Mouse (Mus musculus): ENCODE data around the gene Zfp42.
"Not testable (repeated sequence)": the region's sequence is repeated elsewhere in the genome, so short reads cannot be mapped to it uniquely, and the experiment has no call there.

Gene Zfp42

GRCm38 (mm10) chr8:43306896-43307295 lies at the start of gene Zfp42:
Gene Zfp42 (minus strand): TSS chr8:43306980.
- no peak for DNase-seq

DNA sequence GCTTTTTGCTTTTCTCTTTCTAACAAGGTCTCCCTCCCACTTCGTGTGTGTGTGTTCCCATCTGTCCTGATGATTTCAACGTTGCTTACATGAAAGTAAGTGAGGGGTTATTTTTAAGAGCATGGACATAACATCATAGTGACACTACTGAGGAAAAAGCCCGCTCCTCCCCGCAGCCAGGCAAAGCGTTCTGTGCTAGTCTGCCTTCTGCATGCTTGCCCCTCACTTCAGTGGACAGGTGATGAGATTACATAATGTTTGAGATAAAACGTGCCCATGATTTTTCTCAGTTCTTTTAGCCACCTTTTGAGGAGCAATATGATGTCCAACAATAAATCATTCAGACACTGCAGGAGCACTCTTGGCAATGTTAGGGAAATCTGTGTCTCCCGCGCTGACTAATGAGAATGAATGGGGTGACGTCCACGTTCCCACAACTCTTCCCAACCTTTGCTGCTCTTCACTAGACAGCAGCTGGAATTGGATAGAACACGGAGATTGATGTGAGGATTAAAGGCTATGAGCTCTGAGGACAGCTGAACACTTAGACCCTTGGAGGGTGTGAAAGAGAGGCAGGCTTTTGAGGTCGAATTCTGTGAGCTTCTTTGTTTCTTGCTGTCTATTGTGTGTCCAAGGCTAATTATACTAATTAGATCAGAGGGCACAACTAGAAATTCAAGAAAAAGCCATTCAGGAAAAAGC lies 49.4 kb upstream of the Zfp42 start:
- DNase-seq, result no peak

GRCm38 (mm10) chr8:43352241-43352640 lies 45.5 kb upstream of the Zfp42 start:
- DNase-seq, result not testable (repeated sequence)

GRCm38 (mm10) chr8:43338555-43338954 lies 31.8 kb upstream of the Zfp42 start:
- DNase-seq, result no peak

- DNase-seq, result no peak
Observed at GRCm38 (mm10) chr8:43333465-43333864, 26.7 kb upstream of the Zfp42 start.

DNA sequence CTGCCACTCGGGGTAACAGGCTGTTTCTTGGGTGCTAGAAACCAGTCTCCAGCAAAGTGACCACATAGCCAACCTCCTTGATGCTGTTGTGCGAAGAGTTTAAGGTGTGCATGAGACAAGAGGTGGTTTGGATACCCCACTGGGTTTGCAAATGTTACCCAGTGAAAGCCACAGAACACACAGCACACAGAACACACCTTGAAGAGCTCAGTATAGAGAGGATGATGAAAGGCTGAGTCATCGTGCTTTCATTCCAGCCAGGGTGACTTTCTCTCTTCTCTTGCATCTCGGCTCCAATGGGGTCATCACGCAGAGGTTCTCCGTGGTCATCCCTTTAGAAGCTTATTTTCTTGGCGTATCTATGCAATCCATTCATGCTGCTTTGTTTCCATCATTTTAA lies 24.9 kb upstream of the Zfp42 start:
- no peak for DNase-seq

GRCm38 (mm10) chr8:43329913-43330705 lies 23.3 kb upstream of the Zfp42 start:
- DNase-seq, result no peak

DNA sequence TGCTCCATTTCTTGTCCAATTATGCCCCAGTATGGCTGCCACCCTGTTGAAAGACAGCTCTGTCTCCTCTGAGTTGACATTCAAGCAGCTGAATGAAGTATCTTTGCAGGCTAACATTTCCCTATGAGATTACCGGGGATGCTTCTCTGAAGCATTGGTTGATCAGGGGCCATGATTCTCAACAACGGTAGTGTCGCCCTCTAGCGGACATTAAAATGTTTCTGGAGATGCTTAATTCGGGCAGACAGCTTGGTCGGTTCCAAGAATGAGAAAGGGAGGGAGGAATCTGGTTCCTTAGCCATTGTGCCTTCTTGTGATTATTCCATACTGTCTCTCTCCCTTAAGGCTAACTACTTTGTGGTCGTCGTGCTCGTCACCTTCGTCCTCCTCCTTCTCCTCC lies 21.9 kb upstream of the Zfp42 start:
- no peak for DNase-seq

DNA sequence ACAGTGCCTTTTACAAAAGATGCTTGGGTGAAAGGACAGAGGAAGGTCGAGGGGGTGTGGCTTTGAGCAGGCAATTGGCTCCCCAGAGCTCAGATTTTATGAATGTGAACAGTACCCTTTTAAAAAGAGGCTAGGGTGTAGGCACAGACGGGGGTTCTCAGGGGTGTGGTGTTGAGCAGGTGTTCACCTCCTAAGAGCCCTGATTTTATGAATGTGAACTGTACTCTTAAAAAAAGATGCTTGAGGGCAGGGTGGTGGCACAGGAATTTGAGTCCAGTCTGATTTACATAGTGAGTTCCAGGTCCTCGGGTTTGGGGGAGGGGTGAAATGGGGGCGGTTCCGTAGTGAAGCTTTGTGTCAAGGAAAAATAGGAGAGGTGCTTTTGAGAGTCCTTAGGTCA lies 14.0 kb upstream of the Zfp42 start:
- DNase-seq, result no peak

DNA sequence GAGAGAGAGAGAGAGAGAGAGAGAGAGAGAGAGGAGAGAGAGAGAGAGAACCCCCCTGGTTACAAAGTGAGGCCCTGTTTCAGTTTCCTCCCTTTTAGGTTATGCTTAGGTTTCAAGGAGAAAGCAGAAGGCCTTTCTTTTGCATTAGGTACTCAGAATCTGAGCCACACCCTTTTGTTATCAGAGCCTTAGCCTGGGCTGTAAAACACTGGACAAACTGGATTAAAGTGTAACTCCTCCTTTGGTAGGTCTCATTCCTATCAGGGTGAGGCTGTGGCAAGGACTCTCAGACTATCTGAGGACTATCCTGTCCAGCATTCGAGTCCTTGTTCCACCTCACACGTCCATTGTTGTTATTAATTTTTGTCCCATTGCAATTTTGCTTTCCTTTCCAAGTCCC lies 1.4 kb upstream of the Zfp42 start:
- DNase-seq, result no peak

DNA sequence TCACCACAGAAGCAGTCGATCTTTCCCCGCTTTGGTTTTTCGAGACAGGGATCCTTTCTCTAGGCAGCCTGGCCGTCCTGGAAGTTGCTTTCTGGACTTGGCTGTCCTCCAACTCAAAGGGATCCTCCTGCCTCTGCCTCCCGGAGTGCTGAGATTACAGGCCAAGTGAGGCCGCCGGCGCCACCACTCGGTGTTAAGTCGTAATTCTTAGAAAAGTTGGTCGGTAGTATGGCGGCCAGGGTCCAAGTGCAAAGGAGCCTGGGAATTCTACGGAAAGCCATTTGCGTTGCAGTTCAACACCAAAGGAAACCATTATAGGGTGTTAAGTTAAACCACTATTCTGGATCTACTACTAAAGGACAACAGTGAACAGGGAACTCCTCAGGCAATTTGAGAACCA lies 1.1 kb downstream of the Zfp42 start:
- no peak for DNase-seq

DNA sequence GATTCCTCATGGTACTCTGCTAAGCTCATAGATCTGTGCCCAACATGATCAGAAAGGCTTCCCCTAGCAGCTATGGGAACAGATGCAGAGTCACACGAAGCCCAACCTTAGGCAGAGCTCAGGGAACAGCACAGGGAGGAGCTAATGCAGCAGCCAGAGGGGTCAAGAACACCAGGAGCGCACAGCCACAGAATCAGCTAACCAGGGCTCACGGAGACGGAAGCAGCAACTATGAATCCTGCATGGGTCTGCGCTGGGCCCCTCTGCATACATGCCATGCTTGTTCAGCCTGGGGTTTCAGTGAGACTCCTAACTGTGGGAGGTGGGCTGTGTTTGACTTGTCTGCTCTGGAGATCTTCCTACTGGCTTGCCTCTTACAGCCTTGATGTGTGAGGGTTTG lies 7.0 kb downstream of the Zfp42 start:
- DNase-seq, result no peak

DNA sequence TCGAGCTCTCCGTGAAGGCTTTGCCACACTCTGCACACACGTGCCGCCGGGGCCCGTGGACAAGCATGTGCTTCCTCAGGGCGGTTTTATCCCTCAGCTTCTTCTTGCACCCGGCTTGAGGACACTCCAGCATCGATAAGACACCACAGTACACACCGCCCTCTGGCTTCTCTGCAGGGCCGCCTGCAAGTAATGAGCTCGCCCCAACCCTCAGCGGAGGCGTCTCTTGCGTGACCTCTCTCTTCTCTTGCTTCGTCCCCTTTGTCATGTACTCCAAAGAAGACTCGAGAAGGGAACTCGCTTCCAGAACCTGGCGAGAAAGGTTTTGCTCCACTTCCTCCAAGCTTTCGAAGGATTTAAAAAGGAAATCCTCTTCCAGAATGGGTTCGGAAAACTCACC lies 11.0 kb downstream of the Zfp42 start:
- DNase-seq, result no peak

GRCm38 (mm10) chr8:43294191-43294590 lies 12.6 kb downstream of the Zfp42 start:
- no peak for DNase-seq

DNA sequence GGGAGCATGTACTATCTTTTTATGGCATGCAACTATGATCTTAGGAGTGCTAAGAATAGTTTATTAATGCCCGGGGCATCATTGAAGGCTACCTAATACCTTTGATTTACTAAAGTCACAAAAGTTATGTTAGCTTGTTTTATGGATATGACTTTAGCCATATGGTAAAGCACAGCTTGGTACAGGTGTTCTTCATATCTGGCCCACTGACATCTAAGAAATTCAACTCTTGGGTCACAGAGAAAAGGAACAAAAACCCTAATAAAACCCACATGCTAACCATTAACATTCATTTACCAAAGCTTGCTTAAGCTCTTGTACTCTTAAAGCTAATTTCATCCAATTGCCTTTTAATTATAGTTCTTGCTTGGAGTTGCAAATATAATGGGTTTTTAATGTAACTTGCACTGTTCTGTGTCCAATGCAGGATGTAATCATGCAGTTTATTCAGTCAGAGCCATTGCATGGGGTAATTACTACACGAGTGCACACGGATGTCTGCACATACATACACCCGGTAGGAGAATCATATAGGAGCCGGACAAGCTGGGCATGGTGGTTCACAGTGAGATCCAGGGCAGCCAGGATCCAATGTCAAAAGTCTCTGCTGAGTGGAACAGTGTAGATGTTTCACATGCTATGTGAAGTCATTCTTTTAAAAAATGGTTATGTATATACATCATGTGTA lies 16.2 kb downstream of the Zfp42 start:
- no peak for DNase-seq

DNA sequence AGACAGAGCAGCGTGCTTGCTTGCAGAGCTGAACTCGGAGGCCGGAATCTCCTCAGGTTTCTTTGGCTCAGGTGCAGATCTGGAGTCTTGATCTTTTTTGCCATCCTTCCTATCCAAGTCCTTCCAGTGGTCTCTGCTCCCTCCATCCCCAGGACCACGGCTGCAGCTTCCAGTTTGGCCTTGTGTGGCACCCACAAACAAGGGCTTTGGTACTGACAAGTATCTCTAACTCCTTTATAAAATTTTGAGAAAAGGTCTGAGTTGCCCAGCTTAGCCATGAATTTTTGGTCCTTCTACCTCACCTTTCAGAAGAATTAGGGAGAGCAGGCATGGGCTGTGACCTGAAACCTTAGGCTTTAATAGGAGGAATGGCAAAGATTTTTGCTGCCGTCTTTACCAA lies 17.0 kb downstream of the Zfp42 start:
- DNase-seq, result no peak

DNA sequence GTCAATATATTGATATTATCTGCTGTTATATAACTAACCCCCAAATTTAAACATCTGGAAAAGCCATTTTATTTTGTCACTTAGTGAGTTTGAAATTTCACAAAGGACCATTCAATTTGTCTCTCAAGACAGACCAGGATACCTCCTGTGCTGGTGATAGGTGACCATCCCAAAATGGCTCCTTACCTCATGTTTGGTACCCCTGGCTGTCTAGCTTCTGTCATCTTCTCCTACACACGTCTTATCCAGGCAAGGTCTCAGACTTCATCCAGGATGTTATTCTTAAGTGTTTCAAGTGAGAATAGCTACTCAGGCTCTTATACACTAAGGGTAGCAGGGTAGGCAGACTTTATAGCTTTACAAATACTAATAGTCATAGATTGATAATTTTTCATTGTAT lies 17.9 kb downstream of the Zfp42 start:
- no peak for DNase-seq

- no peak for DNase-seq
Observed at GRCm38 (mm10) chr8:43287456-43287855, 19.3 kb downstream of the Zfp42 start.

DNA sequence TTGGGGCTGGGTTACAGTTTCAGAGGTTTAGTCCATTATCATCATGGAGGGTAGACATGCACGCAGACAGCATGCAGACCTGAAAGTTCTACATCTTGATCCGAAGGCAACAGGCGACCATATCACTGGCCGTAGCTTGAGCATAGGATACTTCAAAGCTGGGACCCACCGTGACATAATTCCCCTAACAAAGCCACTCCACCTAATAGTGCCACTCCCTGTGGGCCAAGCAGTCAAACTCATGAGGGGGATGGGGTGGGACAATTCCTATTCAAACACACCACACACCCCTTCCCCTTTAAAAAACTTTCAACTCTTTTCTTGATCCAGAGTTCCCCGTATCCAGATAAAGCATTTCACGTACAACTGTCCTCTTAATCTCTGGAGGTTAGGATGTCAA lies 23.5 kb downstream of the Zfp42 start:
- no peak for DNase-seq

GRCm38 (mm10) chr8:43278397-43278796 lies 28.4 kb downstream of the Zfp42 start:
- DNase-seq, result no peak

DNA sequence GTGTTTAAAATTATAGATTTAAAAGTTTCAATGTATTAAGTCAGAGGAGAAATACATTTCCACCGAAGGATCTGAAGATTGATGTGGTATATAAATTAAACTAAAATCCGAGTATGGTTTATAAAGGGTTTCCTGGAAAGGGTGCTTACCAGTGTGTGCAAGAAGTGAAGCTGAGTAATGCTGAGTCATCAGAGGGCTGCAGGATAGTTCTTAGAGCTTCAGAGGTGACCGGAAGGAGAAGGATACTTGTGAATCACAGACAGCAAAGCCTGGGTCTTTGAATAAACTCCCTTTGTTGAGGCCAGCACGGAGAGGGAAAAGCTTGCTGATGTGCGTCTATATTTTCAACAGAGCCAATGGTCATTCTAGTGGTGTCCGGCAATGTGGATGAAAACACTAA lies 45.8 kb downstream of the Zfp42 start:
- no peak for DNase-seq

- no peak for DNase-seq
Observed at GRCm38 (mm10) chr8:43257886-43258285, 48.9 kb downstream of the Zfp42 start.

- DNase-seq, result no peak
Observed at GRCm38 (mm10) chr8:43255695-43256094, 51.1 kb downstream of the Zfp42 start.

- no peak for DNase-seq
Observed at GRCm38 (mm10) chr8:43251653-43252052, 55.1 kb downstream of the Zfp42 start.
